Mouse (Mus musculus) heart, postnatal 0 days (tissue): Measurements from ENCODE around the gene C3. TPM values are rescaled to one million over a fixed set of nuclear protein-coding genes. Genes with fewer than 3 reads are reported as not detected.

Source experiments
- ATAC-seq: fragments of 200-750 bp; cut with Nextera tagmentation; 2 replicates; pipeline ENCODE4 v1.8.0; 2017; ENCODE audit warnings: low read depth, moderate number of reproducible peaks, moderate library complexity; ENCODE audit not compliant: insufficient read depth
- DNase-seq: peaks from one replicate; pipeline ENCODE4 v3.0.0-alpha.2; 2016; ENCODE audit warnings: low spot score
- H3K27ac ChIP-seq: fragments of 300-500 bp; sonication (generic); 2 replicates; pipeline ENCODE4 v1.5.1; 2014; ENCODE audit warnings: low read depth, mild to moderate bottlenecking
- H3K27me3 ChIP-seq: fragments of 300-500 bp; sonication (generic); 2 replicates; pipeline ENCODE4 v1.6.1; 2014; ENCODE audit warnings: low read length, mixed read lengths; ENCODE audit not compliant: control insufficient read depth, insufficient read depth
- H3K36me3 ChIP-seq: fragments of 300-500 bp; sonication (generic); replicated peaks from 2 replicates; pipeline ENCODE4 v1.6.1; 2014; ENCODE audit warnings: low read length, mixed read lengths; ENCODE audit not compliant: control insufficient read depth, insufficient read depth
- H3K4me1 ChIP-seq: fragments of 300-500 bp; sonication (generic); 2 replicates; pipeline ENCODE4 v1.6.1; 2014; ENCODE audit warnings: antibody characterized with exemption; ENCODE audit not compliant: control insufficient read depth, insufficient read depth
- H3K4me2 ChIP-seq: fragments of 300-500 bp; sonication (generic); 2 replicates; pipeline ENCODE4 v1.6.1; 2014; ENCODE audit warnings: low read depth, mild to moderate bottlenecking, low read length, moderate library complexity
- H3K4me3 ChIP-seq: fragments of 300-500 bp; sonication (generic); 2 replicates; pipeline ENCODE4 v1.5.1; 2014; ENCODE audit warnings: low read depth, low read length
- H3K9ac ChIP-seq: fragments of 300-500 bp; sonication (generic); replicated peaks from 2 replicates; pipeline ENCODE4 v1.6.1; 2014; ENCODE audit warnings: low read depth, low read length, mixed read lengths
- H3K9me3 ChIP-seq: fragments of 300-500 bp; sonication (generic); replicated peaks from 2 replicates; pipeline ENCODE4 v1.6.1; 2016; ENCODE audit warnings: low read length; ENCODE audit not compliant: control insufficient read depth
- CTCF ChIP-seq: IDR thresholded peaks from 2 replicates; pipeline ENCODE4 v1.5.1; 2016; ENCODE audit warnings: antibody characterized with exemption, control low read depth, low read depth
- EP300 ChIP-seq: IDR thresholded peaks from 2 replicates; pipeline ENCODE4 v1.6.1; 2016; ENCODE audit warnings: antibody characterized with exemption, low read depth
- WGBS: fragments of 180-500 bp; shearing (Covaris S2); extraction: QIAGEN DNeasy Blood & Tissue Kit; methylation state at CpG from one replicate; pipeline ENCODE4 v1.1.7; 2014; 5-methylcytosine and 5-hydroxymethylcytosine counted together
- polyA plus RNA-seq: library from polyadenylated mRNA; unstranded; fragments of >200 nt; fragmentation: Nextera tagmentation; extraction: Ambion mirVana; gene quantifications from 2 replicates; pipeline ENCODE4 v1.2.1, GENCODE M21; 2015
- total RNA-seq: library from RNA; depleted of rRNA; stranded (reverse); fragments of >200 nt; gene quantifications from 2 replicates; pipeline ENCODE4 v1.2.3, GENCODE M21; 2014; ENCODE audit warnings: low replicate concordance

C3 gene
- total and polyA plus RNA-seq, 2 experiments from 2014 or later = 23.4 to 32.5 TPM

DNA sequence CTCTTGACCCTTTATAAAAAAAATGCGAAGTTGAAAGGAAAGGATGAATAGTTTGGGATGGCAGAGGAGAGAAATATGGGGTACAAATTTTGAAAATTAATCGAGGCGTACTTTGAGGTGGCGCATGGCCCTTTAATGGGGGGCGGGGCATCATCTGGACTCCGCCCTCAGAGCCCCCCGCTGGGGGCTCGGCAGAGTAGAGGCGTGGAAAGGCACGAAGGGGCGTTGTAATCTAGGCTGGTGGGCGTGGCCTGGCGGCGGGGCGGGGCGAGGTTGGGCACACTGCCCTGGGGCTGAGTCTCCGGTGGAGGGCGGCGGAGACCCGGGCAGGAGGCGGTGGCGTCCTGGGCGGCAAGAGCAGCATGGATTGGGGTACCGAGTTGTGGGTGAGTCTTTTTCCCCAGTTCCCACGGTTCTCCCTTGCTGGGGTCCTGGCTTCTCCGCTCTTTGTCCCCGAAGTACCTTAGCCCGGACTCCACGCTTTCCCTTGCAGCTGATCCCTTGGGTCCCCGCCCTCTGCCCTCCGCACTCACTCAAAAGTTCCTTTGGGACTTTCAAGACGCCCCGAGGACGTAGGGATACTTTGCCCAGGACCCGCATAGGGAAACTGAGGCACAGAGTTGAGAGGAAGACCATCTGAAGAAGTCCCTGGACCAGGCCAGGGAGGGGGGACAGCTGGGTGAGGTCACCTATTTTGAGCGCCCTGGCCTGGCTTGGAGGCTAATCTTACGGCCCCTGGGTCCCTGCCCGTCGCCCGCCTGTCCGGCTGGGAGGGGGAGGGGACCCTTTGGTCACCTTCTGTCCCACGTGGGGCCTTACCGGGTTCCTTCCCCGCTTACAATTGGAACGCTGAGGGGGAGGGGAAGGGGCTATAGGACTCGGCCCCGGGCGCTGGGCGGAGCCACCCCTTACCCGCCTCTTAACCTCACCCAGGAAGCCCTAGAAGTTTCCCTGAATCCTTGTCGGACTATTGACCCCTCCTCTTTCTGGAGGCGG, 21.5 kb upstream of the C3 start, which contains the start of gene Trip10:
Gene Trip10, plus strand, starts transcription at position 270 of the 996 bp plus-strand sequence.
- H3K4me1 ChIP-seq = peaks cover 21% of the 10 kb centered on the region
- H3K9ac ChIP-seq = peak within 1 kb of the TSS; percentile 47
- DNase-seq = peak; percentile 92
- no peaks in the 10 kb centered on the region for H3K27me3 ChIP-seq
- peaks cover 23% of the 10 kb centered on the region for H3K36me3 ChIP-seq
- H3K4me2 ChIP-seq = peak within 1 kb of the TSS; percentile 84
- peak within 1 kb of the TSS; percentile 90 for H3K4me3 ChIP-seq
- peak within 1 kb of the TSS; percentile 93 for H3K27ac ChIP-seq
- TF ChIP-seq EP300 (no peak), CTCF (peak; percentile 22)
- H3K9me3 ChIP-seq = no peaks in the 10 kb centered on the region
- 0% methylated on average over 49 of the region's 52 CpGs for WGBS
- peak; percentile 57 for ATAC-seq

DNA sequence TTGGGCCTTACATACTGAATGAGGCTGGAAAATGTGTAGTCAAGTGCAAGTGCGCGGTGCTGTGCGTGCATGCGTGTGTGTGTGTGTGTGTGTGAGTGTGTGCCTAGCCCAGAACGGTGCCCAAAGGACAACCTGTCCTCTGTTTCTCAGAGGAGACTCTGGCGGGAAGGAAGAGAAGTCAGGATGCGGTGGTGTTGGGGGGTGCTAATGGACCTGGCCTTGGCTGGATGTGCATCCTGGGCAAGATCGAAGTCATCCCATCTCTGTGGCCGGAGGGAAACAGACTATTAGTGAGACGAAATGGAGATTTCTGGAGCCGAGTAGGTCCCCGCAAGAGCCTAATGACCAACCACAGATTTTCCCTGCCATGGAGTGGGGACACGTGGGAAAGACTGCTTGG, 20.8 kb upstream of the C3 start:
- ATAC-seq = no peak
- H3K4me1 ChIP-seq = peaks cover 21% of the 10 kb centered on the region
- peak overlapping the region; percentile 84 for H3K4me2 ChIP-seq
- peak overlapping the region; percentile 35; the same call in 1 of the 2 replicates for H3K9ac ChIP-seq
- H3K27me3 ChIP-seq = no peaks in the 10 kb centered on the region
- H3K9me3 ChIP-seq = no peaks in the 10 kb centered on the region
- H3K4me3 ChIP-seq = peak overlapping the region; percentile 90
- peaks cover 23% of the 10 kb centered on the region for H3K36me3 ChIP-seq
- TF ChIP-seq CTCF (no peak), EP300 (no peak)
- DNase-seq = no peak
- H3K27ac ChIP-seq = peak overlapping the region; percentile 93
- WGBS = 7% methylated on average over 13 of the region's 13 CpGs

DNA sequence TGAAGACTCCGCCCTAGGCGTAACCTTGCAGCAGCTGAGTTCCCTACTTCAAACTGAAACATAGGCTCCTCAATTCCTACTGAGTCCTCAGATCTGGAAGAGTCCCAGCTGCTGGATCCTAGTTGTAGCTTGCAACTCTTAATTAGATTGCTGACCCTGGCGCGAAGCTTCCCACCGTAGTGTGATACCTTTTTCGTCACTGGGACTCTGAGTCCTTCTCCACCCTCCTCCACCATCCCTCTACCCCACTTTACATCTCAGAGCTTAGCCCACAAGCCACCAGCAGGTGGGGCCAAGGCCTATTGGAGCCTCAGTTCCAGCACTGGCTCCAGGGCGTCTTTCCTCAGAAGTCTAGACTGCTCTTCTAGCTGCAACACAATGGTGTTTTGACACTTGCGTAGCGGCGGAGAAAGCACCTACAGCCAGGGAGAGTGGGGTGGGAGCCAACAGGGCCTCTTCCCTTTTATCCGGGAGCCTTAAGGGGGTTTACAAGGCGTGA, 20.3 kb upstream of the C3 start, which contains the start of gene Gpr108:
Gene Gpr108, minus strand, starts transcription at position 246 of the 499 bp plus-strand sequence.
- peak within 1 kb of the TSS; percentile 93 for H3K27ac ChIP-seq
- peaks cover 21% of the 10 kb centered on the region for H3K4me1 ChIP-seq
- ATAC-seq (peak; percentile 59), DNase-seq (peak; percentile 92)
- 0% methylated on average over 12 of the region's 12 CpGs for WGBS
- peaks cover 20% of the 10 kb centered on the region for H3K36me3 ChIP-seq
- peak; percentile 88 for TF ChIP-seq CTCF
- TF ChIP-seq EP300 = no peak
- H3K4me2 ChIP-seq = peak within 1 kb of the TSS; percentile 90
- H3K9me3 ChIP-seq = no peaks in the 10 kb centered on the region
- peak within 1 kb of the TSS; percentile 90 for H3K4me3 ChIP-seq
- H3K9ac ChIP-seq = peak within 1 kb of the TSS; percentile 70
- H3K27me3 ChIP-seq = no peaks in the 10 kb centered on the region

DNA sequence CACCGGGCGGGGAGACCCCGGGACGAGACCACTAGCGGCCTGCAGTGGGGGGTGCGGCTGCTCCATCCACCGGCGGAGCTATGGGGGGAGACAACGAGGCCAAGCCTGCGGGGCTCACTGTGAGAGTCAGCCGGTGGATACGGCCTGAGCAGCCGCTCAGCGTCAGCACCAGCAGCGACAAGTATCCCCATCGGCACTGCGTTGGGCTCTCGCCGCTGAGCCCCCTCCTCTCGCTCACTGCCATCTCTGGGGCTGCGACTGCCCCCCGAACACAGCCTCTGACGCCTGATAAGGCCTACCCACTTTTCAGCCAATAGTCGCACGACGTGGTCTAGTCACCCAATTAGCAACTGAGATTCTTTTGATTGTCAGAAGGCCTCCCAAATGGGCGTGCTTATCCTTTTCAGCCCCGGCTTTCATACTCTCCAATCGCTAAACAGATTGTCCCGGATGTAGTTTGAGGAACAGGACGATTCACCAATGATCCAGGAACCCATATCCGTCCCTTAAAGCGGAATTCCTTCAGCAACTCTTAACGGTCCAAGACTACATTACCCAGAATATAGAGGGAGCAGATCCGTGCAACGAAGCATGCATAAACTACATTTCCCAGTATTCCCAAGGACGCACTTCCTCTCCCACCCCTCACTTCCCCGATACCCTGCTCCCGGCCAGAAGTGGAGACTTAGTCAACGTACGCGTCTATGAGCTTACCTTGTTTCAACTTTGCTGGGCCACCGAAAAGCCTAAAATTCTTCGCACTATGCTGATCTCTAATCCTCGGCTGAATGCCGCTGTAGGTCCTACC, 19.7 kb upstream of the C3 start:
- Histone ChIP-seq H3K9me3 (no peaks in the 10 kb centered on the region), H3K4me1 (peaks cover 21% of the 10 kb centered on the region), H3K9ac (peak overlapping the region; percentile 70), H3K36me3 (peaks cover 24% of the 10 kb centered on the region), H3K4me3 (peak overlapping the region; percentile 90), H3K4me2 (peak overlapping the region; percentile 90), H3K27ac (peak overlapping the region; percentile 93), H3K27me3 (no peaks in the 10 kb centered on the region)
- peak; percentile 88 for ATAC-seq
- WGBS = under 1% methylated on average over 46 of the region's 46 CpGs
- DNase-seq = peak; percentile 100
- TF ChIP-seq CTCF = no peak
- peak; percentile 94 for TF ChIP-seq EP300

DNA sequence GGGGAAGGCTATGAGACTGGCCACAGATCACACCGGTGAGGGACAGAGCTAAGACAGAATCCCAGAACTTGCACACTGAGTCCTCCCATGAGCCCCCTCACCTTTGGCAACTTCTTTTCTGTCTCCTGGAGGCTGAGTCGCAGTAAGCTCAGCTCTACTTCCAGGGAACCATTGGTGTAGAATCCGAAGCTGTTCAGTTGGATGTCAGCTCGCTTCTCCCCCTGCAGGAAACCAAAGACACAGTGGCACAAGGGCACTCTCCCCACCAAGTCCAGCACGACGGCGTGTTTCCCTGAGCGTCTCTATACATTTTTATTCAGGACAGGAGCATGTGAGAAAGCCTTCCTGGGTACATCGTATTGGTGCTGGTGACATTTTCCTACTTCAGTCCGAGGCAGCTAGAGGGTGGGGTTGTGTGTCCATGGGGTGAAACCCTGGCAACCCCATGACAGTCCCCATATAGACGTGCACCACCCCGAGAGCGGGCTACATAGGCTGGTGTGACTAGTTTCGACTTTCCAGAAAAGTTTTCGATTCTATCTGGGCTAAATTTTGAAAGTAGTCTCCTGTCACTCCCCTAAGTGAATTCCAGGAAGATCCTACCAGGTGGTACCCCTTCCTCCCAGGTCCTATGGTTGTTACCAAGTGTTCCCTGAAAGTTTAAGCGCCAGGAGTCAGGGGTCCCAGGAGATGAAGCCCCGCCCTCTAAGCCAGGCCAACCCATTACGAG, 18.9 kb upstream of the C3 start:
- Histone ChIP-seq H3K9me3 (no peaks in the 10 kb centered on the region), H3K27me3 (no peaks in the 10 kb centered on the region), H3K4me2 (peak overlapping the region; percentile 90), H3K9ac (peak overlapping the region; percentile 70), H3K27ac (peak overlapping the region; percentile 87), H3K36me3 (peaks cover 32% of the 10 kb centered on the region), H3K4me3 (peak overlapping the region; percentile 90), H3K4me1 (peaks cover 21% of the 10 kb centered on the region)
- DNase-seq = no peak
- TF ChIP-seq EP300 = no peak
- TF ChIP-seq CTCF = 0 out of 2 replicates have a peak, but pooled peaks have one; percentile 18
- WGBS = 3% methylated on average over 18 of the region's 18 CpGs
- no peak for ATAC-seq
